Mouse (Mus musculus): ENCODE data around the gene Dmbt1.

DNA sequence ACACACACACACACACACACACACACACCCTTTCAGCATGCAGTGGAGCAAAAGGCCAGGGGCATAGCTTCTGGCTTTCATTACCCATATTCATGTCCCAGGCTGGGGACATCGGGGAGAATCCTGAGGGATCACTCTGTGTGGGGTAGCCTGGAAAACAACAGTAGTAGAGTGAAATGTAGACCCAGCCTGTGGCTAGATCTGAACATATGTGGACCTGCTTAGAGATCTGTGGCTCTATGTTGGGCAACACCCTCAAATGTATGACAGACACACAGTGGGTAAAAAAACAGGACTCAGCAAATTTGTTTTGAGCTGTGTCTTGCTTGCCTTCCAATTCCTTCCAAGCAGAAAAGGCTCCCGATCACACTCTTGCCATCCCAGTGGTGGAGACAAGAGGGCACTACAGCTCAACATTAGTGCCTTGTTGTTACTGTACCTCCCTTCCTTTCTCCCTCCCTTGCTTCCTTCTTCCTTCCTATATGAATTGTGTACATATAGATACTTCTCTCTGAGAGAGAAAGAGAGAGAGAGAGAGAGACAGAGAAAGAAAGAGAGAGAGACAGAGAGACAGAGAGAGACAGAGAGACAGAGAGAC lies 90.5 kb downstream of the Dmbt1 start:
- TF ChIP-seq POLR2A (IDR thresholded peaks at IDR 0.05; ENCODE audit: control insufficient read depth, extremely low read depth, insufficient read depth, low read length, poor library complexity) (no peak), CTCF (IDR thresholded peaks at IDR 0.05; ENCODE audit: borderline replicate concordance, control insufficient read depth, extremely low read depth, insufficient read depth, low read length, poor library complexity) (no peak)

All from thymus, adult 2 months (tissue).